Mouse (Mus musculus): ENCODE data around the gene Aspn. TPM values are rescaled to one million over a fixed set of nuclear protein-coding genes. Genes with fewer than 3 reads are reported as not detected.

Aspn gene
- total RNA-seq (2017) = not detected in 2 replicates

DNA sequence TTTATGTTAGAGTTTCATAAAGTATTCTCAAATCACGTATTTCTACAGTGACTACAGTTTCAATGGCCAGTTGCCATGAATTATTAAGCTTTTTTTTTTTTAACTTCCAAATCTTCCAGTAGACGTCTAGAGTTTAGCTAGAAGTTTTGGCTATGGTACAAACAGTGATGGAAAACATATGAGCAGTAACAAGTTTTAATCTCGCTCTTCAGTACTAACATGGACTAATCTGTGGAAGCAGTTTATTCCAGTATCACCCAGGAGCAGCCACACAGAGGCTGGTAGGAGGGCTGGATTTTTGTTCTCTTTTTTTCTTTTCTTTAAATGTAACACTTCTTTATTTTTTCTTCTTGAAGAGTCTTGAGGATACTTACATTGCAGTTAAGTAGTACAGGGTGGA lies at the start of gene Aspn:
Gene Aspn, plus strand, starts transcription at position 165 of the 400 bp plus-strand sequence.
- no peak for ATAC-seq (replicated peaks; ENCODE audit: low read depth, poor library complexity, severe bottlenecking)

DNA sequence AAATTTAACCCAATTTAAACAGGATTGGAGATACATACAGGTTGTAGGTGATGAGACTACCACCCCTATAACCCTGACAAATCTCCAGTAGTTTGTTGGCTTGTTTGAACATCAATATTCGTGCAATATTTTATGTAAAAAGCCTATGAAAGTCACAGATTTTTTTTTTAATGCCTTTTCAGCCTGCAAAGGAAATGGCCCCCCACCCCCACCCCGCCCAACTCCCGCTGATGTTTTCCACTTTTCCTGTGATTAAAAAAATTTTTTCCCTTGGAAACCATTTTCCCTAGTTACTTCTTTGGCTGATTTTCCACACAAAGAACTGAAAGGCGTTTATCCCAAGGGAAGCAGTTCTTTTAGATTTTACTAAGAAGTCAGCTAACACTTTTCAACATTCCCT lies 39.7 kb upstream of the Aspn start, which contains the start of gene Ecm2:
Gene Ecm2, plus strand, starts transcription at position 301 of the 400 bp plus-strand sequence.
- no peak for ATAC-seq (replicated peaks; ENCODE audit: low read depth, poor library complexity, severe bottlenecking)

DNA sequence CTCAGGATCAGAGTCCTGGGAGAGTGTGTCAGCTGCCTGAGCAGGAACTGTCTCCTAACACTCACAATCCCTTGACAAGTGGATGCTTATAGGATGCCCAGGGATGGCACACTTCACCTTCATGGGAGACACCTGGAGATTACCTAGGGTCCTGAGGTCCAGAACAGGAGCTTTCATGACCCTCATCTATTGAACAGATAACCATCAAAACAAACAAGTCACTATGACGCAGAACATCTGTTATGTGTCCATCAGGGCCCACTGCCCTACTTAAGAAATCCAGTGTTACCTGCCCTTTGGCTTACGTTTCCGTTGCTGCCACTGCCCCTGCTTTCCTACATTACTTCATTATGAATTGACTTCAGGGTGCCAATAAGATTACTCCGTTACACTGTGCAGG lies 38.5 kb upstream of the Aspn start:
- no peak for ATAC-seq (replicated peaks; ENCODE audit: low read depth, poor library complexity, severe bottlenecking)

DNA sequence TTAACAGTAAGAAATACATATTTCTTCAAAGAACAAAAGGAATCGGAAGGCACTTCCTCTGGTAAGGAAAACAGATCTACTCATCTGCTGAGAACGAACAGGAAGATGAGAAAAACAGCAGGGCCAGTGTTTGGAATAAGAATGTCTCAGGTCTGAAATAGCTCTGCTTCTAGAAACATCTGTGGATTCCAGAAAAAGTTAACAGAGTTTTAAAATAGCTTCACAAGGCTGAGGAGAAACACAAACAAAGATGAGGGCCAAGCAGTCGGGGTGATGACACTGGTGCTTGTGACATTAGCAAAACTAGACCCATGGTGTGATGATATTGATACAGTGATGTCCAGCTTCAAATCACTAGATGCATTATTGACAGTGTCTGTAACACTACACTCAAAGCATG lies 37.1 kb upstream of the Aspn start:
- ATAC-seq (replicated peaks; ENCODE audit: low read depth, poor library complexity, severe bottlenecking) = no peak

DNA sequence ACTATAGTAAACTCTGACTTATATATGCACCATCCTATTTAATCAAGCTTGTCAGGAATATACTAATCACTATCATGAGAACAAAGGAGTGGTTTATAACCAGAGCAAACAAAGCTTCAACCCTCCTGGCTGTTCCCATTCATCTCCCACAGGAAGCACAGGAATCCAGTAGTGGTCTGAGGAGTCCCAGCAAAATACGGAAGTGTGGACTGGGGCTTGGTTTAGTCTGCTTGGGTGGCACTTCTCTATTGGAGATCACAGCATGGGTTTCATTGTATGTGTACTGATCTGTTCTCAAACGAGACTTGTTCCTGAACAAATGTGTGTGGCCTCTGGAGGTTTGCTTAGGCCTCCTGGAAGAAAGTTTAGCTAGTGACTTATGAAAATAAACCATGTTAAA lies 25.5 kb upstream of the Aspn start:
- peak; percentile 36; the same call in 1 of the 2 replicates for ATAC-seq (replicated peaks; ENCODE audit: low read depth, poor library complexity, severe bottlenecking)

DNA sequence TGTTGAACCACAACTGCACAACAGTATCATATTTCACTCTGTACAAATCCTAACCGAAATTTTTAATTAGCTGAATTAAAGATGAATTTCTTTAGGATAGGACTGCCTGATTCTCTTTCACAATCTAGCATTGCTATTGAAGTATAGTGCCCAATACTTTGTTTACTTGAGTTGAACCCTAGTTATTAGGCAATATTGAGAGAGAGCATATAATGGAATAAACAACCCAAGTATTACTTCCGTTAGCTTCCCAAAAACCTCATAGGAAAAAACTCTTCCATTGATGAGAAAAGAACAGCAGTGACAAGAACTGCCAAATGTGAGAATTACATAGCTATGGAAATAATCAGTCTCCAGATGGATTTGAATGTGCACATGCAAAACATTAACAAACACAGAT lies 18.0 kb upstream of the Aspn start:
- no peak for ATAC-seq (replicated peaks; ENCODE audit: low read depth, poor library complexity, severe bottlenecking)

DNA sequence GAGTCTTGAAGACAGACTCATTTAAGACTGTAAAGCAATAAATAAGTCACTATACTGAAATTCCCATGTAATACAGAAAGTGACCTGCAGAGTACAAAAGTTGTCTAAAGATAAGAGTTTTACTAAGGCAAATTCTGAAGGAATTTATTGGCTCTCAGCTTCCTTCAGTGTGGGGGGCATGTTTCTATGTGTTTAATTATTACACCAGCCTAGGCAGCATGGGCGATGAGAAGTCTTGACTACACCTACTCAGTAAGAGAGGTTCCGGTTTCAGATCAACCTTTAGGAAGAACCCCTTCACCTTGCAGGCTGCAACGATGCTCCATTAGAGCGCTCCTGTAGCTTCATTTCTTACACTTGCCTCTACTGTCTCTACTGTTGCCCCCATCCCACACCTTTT lies 13.6 kb upstream of the Aspn start:
- no peak for ATAC-seq (replicated peaks; ENCODE audit: low read depth, poor library complexity, severe bottlenecking)

DNA sequence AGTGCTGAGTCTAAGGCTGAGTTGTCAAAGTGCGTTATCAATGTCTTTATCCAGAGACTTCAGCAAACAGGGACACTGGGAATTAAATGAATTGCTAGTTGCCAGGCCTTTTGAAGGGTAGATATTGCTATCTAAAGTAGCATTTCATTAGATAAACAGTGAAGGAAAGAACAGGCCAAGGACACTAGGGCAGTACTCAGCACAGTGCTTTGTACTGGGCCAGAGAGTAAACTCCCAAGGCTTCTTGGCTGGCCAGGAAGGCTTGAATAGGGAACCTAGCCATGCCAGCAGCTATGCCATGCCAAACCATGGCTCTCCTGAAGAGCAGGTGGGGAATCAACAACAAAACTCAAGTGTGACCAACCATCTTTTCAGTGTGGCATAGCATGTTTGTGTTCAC lies 7.3 kb upstream of the Aspn start:
- no peak for ATAC-seq (replicated peaks; ENCODE audit: low read depth, poor library complexity, severe bottlenecking)

DNA sequence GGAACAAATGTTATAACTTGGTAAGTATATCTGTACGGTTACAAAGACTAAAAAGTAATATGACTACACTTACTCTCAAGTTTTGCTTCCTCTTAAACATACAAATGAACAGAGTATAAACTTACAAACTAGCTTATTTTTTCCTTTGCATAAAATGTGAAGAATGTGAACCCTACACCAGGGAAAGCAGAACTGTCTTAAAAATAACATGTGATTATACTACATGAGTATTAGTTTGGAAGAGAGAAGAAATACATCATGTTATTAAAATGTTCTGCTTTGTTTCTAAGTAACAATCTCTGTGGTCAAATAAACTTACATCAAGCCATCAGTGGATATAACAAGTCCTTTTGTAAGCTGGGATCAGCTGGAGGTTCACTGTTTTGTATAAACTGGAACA lies 5.5 kb upstream of the Aspn start:
- ATAC-seq (replicated peaks; ENCODE audit: low read depth, poor library complexity, severe bottlenecking) = no peak

DNA sequence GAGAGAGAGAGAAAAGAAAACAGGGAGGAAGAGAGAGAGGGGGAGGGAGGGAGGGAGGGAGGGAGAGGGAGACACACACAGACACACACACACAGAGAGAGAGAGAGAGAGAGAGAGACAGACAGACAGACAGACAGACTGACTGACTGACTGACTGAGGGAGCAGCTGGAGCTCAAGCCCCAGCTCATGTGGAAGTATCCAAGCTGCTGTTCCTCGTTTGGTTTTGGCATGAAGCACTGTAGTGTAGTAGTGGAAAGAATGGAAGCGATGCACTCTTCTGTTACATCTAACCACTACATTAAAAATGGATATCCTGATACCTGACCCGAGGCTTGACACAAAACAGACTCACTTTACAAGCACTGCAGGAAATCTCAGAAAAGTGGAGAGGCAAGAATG lies 1.4 kb downstream of the Aspn start:
- ATAC-seq (replicated peaks; ENCODE audit: low read depth, poor library complexity, severe bottlenecking) = no peak

DNA sequence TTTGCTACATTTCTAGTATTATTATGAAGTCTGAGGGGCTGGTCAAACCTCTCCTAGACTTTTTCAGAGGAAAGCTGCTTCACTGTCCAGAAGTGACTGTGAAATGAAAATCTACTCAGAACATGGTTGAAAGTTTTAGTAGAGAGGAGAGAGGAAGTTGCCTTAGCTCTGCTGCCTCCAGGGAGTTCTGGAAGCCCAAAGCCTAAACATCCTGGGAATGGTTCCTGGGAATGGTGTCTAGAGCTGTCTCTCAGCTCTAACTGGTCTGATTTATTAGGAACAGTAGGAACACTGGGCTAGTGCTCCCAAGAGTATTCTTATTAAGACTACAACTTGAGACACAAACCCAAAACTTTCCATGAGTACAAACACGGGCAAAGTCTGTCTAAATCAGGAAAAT lies 2.3 kb downstream of the Aspn start:
- no peak for ATAC-seq (replicated peaks; ENCODE audit: low read depth, poor library complexity, severe bottlenecking)

DNA sequence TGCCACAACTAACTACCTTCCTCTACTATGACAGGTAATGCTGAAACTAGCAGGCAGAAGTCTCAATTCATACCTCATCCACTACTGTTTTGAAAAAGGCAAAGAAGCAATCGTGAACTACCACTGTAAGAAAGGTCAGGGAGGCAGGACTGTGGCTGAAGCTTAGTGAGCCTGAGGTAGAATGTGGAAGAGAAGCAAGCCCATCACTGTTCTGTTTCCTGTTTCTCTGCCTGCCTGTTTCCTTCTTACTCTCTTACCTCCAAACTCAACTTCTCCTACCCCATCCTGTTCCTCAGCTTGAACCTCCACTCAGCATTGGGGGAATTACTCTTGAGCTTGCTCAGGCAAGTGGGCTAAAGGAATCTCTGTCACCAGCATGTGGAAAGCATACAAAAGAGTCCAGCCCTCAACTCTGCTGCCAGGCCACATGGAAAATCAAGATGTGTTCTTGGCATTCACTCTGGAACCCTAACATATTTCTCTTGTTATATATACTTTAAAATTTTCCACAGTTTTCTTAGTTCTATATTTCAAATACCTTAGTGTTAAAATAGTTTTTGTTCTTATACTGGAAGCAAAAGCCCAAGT lies 3.4 kb downstream of the Aspn start:
- ATAC-seq (replicated peaks; ENCODE audit: low read depth, poor library complexity, severe bottlenecking) = no peak

DNA sequence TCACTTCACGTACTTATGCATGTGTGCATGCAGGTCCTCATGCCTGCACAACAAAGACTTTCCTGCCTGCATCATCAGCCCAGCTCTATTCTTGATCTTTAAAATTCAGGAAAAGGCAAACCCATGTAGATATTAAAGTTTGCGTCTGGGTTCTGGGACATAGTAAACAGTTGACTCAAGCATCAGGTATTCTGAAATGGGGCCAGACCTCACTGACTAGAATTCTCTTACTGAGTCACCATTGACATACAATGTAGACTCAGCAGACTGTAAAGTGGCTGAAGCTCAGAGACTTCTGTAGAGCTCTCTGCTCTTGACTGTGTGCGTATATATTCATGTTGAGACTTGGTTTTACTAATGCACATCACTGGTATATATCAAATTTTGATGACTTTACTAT lies 5.4 kb downstream of the Aspn start:
- ATAC-seq (replicated peaks; ENCODE audit: low read depth, poor library complexity, severe bottlenecking) = no peak

DNA sequence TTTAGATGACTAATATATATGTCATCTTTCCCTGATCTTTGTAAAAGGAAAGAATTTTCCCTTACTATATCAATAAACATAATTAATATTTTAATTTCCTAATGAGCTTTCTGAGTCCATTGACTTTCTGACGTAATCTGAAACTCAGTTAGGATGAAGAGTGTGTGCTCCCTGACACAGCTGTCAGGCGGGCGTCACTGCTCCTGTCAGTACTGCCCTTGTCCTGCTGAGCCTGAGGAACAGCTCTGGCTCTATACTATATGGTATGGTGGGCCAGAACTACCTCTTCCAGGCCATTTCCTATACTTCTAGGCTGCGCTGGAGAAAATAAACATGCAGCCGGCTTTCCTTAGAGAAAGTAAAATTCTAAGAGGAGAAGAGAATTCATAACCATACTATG lies 10.3 kb downstream of the Aspn start:
- ATAC-seq (replicated peaks; ENCODE audit: low read depth, poor library complexity, severe bottlenecking) = no peak

DNA sequence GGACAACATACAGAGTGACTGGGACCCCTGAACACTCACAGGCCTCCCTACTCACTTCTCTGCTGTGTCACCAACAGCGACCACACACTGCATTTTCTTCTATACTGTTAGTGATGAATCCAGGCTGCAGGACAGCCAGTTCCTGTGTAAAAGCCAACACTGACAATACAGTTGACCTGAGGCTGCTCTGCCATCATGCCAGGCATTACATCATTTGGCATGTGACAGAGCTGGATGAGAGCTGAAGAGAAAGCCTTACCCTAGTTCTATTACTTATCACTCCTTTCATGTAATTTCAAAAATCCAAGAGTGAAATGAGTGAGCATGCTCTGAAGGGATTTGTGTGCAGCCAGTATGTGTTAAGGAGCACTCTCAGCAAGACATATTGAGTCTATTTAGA lies 12.0 kb downstream of the Aspn start:
- ATAC-seq (replicated peaks; ENCODE audit: low read depth, poor library complexity, severe bottlenecking) = no peak

DNA sequence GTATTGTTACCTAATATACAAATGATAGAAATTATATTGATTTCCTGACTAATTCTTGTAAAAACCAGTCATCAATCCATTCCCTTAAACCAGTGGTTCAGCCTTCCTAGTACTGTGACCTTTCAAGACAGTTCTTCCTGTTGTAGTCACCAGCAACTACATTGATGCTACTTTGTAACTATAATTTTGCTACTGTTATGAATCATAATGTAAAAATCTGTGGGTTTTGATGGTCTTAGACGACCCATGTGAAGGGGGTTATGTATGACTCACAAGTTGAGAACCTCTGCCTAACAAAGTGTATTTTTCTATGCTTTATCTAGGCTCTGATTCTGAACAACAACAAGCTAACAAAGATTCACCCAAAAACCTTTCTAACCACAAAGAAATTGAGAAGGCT lies 12.7 kb downstream of the Aspn start:
- no peak for ATAC-seq (replicated peaks; ENCODE audit: low read depth, poor library complexity, severe bottlenecking)

DNA sequence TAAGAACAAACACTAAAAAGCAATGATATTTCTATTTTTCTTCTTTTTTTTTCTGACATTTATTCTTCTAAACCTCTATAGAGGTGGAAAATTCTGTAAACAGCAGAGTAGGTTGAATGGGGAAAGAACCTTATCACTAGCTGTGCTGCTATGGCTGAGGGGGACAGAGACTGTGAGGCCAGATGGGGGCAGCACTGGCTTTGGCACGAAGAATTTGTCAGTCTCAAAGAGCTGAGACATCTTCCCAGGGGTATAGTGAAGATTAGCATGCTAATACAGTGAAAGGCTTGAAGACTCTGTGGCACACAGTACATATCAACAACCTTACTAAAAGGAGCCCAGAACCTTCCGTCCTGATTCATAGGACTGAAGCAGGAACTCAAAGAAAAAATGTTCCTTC lies 14.9 kb downstream of the Aspn start:
- peak; percentile 63 for ATAC-seq (replicated peaks; ENCODE audit: low read depth, poor library complexity, severe bottlenecking)

DNA sequence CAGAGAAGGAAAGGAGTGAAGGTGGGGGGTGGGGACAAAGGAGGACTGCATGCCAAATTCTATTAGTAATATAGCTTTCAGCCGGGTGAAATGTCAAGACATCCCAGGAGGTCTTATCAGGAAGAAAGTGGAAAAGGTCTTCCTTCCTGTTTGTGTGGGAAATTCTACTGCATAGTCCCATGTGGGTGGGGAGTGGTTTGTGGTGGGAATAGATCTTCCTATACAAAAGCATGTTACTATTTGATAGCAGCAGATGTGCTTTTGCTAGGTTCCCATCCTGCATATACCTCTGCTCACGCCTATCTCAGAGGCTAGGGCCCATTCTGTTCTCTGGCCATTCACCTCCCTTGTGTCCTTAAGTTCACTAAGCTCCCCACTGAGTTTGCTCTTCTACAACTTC lies 16.6 kb downstream of the Aspn start:
- peak; percentile 90 for ATAC-seq (replicated peaks; ENCODE audit: low read depth, poor library complexity, severe bottlenecking)

DNA sequence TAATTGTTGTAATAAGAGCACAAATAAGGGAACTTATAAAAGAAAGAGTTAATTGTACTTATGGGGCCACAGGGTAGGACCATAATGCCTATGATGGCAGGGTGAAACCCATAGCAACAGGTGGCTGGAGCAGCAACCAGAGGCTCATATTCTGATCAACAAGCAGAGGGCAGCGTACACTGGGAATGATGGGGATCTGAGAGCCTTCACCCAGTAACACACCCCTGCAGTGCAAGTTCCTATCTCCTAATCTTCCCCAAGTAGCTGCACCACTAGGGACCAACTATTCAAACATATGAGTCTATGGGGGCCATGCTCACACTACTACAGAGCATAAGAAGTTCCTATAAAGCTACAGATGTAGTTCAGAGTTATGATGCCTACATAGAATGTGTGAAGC lies 20.1 kb downstream of the Aspn start:
- no peak; the same call in 1 of the 2 replicates for ATAC-seq (replicated peaks; ENCODE audit: low read depth, poor library complexity, severe bottlenecking)

DNA sequence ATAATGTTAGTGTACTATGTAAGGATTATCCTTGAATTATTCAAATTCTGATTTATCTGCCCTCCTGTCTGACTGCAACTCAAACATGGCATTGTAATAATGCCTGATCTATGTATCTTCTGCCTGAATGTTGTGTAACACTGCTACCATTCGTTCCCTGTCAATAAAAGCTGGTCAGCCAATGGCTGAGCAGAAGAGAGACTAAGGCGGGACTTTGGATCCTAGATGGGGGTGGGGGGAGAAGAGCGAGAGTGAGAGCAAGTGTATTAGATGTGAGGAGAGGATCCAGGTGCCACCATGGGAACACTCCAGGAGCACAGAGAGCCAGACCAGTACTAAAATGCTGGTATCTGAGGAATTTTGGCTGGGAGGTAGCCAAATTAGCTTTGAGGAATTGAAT lies 26.1 kb downstream of the Aspn start:
- no peak for ATAC-seq (replicated peaks; ENCODE audit: low read depth, poor library complexity, severe bottlenecking)

DNA sequence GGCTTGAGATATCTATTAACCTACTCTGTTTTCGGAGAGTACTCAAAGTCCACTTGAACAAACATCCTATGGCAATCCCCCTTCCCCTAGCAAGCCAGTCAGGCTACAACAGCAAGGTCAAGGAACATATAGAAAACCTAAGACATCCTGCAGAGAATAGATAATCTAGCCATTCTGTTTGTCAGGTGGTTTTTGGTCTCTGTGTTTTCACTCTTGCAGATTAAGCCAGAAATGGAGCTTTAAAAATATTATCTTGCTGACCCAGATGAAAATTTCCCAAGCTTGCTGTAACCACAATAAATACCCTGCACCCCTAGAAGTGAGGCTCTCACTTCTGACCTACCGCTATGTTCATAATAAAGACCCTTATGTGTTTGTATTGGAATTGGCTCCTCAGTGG lies 27.2 kb downstream of the Aspn start:
- ATAC-seq (replicated peaks; ENCODE audit: low read depth, poor library complexity, severe bottlenecking) = peak; percentile 60
